Mouse (Mus musculus) right cerebral cortex, postnatal 10 days (tissue): ENCODE results near the gene Galntl6.

ENCODE experiments used
- DNase-seq, 2 experiments: peaks; one replicate each; pipeline ENCODE4 v3.0.0; 2021; ENCODE audit warnings: low spot score in 2 of 2

The Galntl6 gene

DNA sequence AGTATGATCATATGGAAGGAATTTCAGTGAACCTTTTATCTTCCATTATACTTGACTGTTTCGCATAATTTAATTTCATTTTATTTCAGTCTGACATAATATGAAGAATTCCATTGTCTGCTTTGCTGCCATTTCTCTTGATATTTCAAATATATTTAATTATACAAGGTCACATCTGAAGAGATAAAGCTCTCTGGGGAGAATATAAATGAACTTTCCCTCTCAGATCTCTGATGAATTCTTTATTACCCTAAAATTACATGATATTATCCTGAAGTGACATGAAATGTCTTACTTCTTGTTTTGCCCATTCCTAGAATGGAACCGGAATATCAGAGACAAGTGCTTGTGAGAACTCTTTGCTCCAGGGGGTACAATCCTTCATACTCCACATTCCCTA, 647.0 kb downstream of the Galntl6 start:
- DNase-seq: no peak

GRCm38 (mm10) chr8:58258577-58259315, 653.7 kb downstream of the Galntl6 start:
- DNase-seq: peak in 1 of 2 experiments; percentile 30

DNA sequence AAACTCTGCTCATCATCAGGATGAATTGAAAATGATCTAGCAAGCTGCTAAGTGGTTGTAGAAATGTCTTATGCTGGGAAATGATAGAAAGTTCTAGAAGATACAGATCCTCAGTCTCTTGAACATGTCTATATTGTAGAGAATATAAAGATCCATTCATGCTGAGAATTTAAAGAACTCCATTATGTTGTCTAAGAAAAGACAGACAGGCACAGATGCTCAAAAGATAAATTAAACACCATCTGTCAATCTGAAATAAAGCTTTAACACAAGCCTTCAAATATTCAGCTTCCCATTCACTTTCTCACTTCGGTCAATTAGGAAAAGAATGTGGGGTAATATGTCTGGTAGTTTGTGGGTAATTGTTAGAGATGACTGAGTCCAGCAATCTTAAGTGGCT, 658.8 kb downstream of the Galntl6 start:
- no peak for DNase-seq

DNA sequence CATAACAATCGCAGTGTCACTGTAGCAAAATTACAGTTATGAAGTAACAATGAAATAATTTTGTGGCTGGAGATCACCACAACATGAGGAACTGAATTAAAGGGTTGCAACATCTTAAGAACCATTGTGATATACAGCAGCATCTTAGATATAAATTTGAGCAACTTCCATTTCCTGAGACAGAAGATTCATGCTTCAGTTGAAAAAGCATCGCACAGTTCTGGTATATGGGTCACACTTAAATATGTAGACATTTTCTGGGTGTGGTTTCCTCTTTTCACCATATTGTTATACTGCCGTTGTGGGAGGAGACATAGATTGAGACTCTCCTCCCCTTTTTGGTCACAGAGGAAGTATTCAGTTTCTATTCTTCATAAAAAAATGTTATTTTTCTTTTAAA, 667.6 kb downstream of the Galntl6 start:
- DNase-seq: no peak

GRCm38 (mm10) chr8:58234220-58234619, 678.2 kb downstream of the Galntl6 start:
- peak in 1 of 2 experiments; percentile 26 for DNase-seq

DNA sequence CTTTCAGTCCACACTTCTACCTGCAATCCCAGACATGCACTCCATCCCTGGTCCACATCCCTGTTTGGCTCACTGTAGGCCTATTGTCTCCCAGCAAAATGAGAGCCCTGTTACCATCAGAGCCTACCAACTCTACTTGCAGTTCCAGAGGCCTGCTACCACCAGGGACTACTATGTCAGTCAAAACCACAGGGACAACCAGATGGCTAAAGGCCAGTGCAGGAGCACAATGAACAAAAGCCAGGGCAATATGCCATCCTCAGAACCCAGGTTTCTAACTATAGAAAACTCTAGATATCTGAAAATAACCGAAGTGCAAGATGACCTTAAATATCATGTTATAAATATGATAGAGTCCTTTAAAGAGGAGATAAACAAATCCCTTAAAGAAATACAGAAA, 683.7 kb downstream of the Galntl6 start:
- DNase-seq: no peak

- no peak for DNase-seq
These were observed 694.6 kb downstream of the Galntl6 start for GRCm38 (mm10) chr8:58217885-58218284.

- DNase-seq: no peak
These were observed 722.7 kb downstream of the Galntl6 start for GRCm38 (mm10) chr8:58189694-58190093.

DNA sequence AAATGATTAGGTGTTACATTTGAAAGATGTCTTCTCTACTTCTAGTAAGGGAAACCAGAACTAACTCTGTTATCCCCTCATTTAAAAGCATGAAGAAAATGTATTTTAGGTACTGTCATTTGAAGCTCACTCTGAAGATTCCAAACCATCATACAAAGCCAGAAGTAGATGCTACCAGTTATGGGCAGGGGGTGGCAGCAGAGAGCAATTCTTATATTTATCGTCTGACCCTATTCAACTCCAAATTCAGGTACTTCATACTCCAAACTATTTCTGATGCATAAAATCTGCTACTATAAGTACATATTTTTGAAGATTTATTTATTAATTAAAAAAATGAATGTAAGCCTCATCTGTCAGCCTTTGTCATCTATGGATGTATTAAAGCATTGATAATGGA, 765.5 kb downstream of the Galntl6 start:
- peak; percentile 58 to 70 for DNase-seq

- no peak for DNase-seq
These were observed 825.7 kb downstream of the Galntl6 start for GRCm38 (mm10) chr8:58086733-58087132.

- no peak for DNase-seq
These were observed 827.5 kb downstream of the Galntl6 start for GRCm38 (mm10) chr8:58084931-58085330.

DNA sequence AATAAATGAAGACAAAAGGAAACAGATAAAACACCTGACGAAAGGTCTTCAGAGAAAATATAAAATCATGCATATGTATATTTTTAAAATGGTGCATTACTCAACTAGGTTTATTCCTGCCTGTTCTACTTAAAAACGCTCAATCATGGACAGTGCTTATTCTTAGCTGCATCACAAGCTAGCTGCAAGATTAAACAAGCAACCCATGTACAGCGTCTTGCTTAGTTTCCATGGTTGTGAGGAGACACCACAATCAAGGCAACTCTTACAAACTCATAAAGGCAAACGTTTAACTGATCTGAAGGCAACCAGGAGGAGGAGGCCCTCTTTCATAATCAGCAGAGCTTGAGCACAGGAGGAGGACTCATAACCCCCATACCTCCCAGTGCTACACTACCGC, 830.7 kb downstream of the Galntl6 start:
- DNase-seq: no peak

- DNase-seq: no peak
These were observed 837.8 kb downstream of the Galntl6 start for GRCm38 (mm10) chr8:58074611-58075010.

- no peak for DNase-seq
These were observed 838.7 kb downstream of the Galntl6 start for GRCm38 (mm10) chr8:58073733-58074132.

DNA sequence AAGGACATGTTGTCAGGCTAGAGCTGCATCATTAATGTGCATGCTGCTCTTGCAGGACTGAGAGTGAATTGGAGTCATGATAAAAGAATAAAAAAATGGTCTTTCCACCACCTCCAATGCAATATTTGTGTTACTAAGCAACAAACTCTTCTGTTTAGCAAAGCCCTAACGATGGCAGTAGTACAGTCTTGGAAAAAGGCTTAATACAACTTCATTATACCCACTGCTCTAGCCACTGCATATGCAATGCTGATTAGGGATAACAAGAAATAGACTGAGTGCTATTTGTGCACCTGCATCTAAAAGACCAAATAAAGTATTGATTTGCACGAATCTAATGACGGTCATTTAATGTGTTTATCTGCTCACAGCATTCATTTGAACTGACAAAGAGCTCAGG, 880.2 kb downstream of the Galntl6 start:
- DNase-seq: no peak

GRCm38 (mm10) chr8:58025558-58025957, 886.9 kb downstream of the Galntl6 start:
- DNase-seq: no peak

DNA sequence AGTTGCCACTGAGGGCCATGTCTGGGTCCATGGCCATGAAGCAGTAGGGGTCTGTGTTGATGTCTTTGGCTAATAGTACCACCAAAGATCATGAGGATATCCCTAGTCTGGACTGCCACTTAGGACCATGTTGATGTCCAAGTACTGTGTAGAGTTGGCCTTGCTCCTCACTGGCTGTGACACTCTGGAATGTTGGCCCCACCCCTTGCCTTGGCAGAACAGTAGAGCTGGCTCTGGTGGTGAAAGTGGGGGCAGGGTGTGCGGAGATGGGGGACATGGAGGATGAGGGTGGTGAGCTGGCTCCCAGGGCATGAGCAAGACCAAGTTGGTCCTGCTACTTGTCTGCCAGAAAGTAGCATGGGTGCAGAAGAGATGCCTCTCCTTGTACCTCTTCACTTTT, 887.3 kb downstream of the Galntl6 start:
- no peak for DNase-seq

DNA sequence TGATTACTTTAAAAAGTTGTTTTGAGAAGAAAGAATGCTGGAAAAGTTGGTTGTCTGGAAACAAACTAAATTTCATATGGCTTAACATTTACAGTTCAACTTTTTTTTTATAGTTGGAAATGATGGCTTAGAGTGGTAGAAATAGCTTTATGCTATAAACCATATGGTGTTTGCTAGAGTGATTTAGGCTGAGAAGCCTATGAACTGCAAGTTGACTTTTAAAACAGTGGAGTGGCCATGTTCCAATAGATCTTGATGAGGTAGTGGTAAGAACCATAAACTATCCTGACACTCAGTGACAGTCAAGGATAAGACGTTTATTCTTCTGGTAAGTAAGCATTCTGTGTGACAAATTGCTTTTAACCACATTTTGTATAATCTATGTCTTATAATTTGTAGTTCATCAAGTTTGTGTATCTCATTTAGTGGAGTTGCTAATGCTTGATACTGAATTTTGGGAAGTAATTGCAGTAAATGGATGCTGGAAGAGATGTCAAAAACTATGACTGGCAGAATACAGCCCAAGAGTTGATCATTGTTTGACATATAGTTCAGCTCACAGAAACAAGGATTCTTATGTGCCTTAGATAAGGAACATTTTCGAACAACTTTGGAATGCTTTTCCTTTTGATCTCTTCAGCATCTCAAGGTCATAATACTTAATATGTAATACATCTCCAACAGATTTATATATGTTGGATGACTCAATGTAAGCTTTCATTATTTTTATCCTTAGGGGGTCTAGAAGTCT, 888.8 kb downstream of the Galntl6 start:
- DNase-seq: no peak

DNA sequence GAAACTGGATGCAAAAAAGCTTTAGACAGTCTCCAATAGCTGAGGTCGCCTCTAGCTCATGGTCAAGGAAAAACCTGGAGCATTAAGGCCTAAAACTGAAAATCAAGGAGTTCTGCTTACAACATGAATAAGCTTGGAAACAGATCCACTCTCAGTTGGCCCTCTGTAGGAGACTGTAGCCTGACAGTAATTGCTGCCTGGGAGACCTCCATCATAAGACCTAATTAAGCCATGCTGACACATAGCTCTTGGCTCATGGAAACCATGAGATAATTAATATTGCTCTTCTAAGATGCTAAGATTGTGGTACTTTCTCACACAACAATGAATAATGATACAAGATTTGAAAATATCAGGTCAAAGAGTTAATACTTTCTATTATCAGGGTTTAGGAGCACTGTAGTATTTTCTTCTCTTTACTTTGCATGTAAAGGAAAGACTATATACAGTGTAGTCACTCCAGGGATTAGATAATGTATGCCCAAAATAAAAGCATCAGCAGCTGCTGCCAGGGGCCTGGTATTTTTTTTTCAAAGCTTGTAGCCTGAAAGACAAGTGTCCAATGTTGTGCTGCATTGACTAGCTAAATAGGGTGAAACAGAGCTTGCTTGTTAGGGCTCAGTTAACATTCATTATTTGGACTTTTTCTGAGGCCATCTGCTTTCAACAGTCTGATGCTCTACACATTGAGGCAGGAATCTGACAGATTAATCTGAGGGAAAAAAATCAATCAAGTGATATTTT, 922.8 kb downstream of the Galntl6 start:
- DNase-seq: peak in 1 of 2 experiments; percentile 32

DNA sequence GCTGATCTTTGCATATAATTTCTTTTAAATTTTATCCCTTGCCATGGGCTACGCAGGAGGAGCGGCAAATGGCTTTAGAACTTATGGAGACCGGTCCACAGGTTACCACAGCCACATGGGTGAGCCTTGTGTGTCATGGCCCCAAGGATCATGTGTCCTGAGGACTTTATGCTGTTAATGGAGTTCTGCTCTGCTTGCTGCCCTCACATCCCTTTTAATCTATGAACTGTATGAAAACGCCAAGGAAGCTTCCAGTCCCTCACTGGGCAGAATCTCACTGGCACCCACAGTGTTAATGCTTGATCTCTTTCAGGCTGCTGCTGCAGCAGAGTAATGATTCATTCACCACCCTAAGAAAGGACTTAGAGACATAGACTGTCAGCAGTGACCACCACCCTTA, 935.1 kb downstream of the Galntl6 start:
- DNase-seq: no peak

DNA sequence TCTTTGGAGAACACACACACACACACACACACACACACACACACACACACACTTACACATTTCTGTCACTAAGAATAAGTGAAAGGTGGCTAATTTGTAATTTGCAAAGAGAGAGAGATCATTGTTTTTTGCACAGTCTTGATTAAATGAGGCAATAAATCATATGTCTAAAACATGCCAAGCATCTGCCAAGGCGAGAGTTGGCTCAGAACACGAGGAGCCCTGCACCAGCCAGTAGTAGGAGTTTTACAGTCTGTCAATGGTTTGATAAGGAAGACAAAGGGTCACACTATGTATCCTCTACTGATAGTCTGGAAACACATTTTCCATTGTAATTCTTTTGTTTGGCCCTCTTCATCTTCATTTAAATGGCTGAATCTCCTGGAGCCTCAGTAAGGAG, 938.3 kb downstream of the Galntl6 start:
- DNase-seq: no peak

GRCm38 (mm10) chr8:57972832-57973231, 939.6 kb downstream of the Galntl6 start:
- no peak for DNase-seq

GRCm38 (mm10) chr8:57966676-57967075, 945.8 kb downstream of the Galntl6 start:
- DNase-seq: peak; percentile 40 to 44
